Mouse (Mus musculus): ENCODE results near the gene Ctsk.

- TF ChIP-seq CTCF (IDR thresholded peaks at IDR 0.05 in 2 of 3, conservative IDR thresholded peaks at IDR 0.05 in 1 of 3; ENCODE audit: control insufficient read depth in 1 of 3, insufficient read depth in 1 of 3, low read depth in 2 of 3, low read length in 3 of 3, poor library complexity in 1 of 3, severe bottlenecking in 1 of 3) (no peak), TCF12 (IDR thresholded peaks at IDR 0.05; ENCODE audit: low read depth, low read length) (no peak), KAT2A (conservative IDR thresholded peaks at IDR 0.05; ENCODE audit: low read depth, low read length) (no peak), POLR2A (IDR thresholded peaks at IDR 0.05; ENCODE audit: control insufficient read depth in 1 of 2, insufficient read depth in 1 of 2, low read depth in 1 of 2, low read length in 2 of 2, poor library complexity in 1 of 2) (no peak), ELF1 (IDR thresholded peaks at IDR 0.05; ENCODE audit: low read depth, low read length) (no peak), RCOR1 (IDR thresholded peaks at IDR 0.05; ENCODE audit: low read depth, low read length) (no peak), ZNF384 (IDR thresholded peaks at IDR 0.05; ENCODE audit: low read depth, low read length) (no peak), ZC3H11A (IDR thresholded peaks at IDR 0.05; ENCODE audit: low read depth, low read length) (no peak), USF2 (IDR thresholded peaks at IDR 0.05; ENCODE audit: borderline replicate concordance in 1 of 2, insufficient read depth in 1 of 2, low read depth in 1 of 2, low read length in 2 of 2) (no peak), NELFE (IDR thresholded peaks at IDR 0.05; ENCODE audit: low read depth, low read length) (no peak), E2F4 (IDR thresholded peaks at IDR 0.05; ENCODE audit: borderline replicate concordance, low read depth, low read length) (no peak)
Measured at GRCm38 (mm10) chr3:95519315-95519714, 20.3 kb downstream of the Ctsk start.

Data from MEL (cell line).